Mouse (Mus musculus): ENCODE results near the gene Trp53i13. TPM values are rescaled to one million over a fixed set of nuclear protein-coding genes. Genes with fewer than 3 reads are reported as not detected.
"Not testable (repeated sequence)": the region's sequence is repeated elsewhere in the genome, so short reads cannot be mapped to it uniquely, and the experiment has no call there.

Trp53i13 gene
- polyA plus RNA-seq (2014; fragmentation: Nextera tagmentation; extraction: Ambion mirVana), result 51.2 and 52.3 TPM in 2 replicates

DNA sequence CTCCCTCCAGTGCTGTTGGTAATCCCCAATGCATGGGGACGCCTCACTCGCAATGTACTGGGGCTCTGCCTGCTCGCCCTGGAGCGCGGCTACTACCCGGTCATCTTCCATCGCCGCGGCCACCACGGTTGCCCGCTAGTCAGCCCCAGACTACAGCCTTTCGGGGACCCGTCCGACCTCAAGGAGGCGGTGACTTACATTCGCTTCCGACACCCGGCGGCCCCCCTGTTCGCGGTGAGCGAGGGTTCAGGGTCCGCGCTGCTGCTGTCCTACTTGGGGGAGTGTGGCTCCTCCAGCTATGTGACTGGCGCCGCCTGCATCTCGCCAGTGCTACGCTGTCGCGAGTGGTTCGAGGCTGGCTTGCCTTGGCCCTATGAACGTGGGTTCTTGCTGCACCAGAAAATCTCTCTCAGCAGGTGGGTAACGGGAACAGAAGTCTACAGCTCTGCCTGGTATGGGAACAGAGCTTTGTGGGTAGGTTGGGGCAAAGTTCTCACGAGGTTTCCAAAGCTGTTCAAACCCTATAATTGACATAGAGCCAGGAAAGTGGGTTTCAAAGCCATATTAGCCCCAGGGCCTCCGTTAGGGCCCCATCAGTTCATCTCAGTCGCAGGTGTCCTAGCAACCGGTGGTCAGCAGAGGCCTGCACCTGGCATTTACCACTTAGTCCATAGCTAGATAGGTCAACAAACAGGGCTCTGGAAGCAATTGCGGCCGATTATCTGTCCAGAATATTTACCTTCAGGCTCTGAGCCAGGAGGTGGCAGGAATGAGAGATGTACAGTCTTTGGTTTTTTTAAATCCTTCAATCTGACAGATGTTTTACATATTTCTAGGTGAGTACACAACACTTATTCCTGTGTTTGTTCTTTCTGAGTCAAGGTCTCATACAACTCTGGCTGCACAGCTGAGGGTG, at the start of gene Trp53i13:
Gene Trp53i13, minus strand, starts transcription at position 344 of the 916 bp plus-strand sequence.
- Histone ChIP-seq H3K36me3 (ENCODE audit: control insufficient read depth, insufficient read depth, low read length) (no peaks in the 10 kb centered on the region), H3K4me3 (ENCODE audit: low read depth, low read length) (peak within 1 kb of the TSS; percentile 74), H3K9me3 (ENCODE audit: control insufficient read depth, low read length) (no peaks in the 10 kb centered on the region), H3K27me3 (replicated peaks; ENCODE audit: control insufficient read depth, insufficient read depth, low read length) (peaks cover 28% of the 10 kb centered on the region), H3K9ac (ENCODE audit: low read depth, low read length) (peak within 1 kb of the TSS; percentile 61), H3K4me1 (ENCODE audit: control insufficient read depth, insufficient read depth, low read length) (peaks cover 34% of the 10 kb centered on the region), H3K4me2 (ENCODE audit: low read depth, low read length) (peak within 1 kb of the TSS; percentile 97), H3K27ac (replicated peaks; ENCODE audit: low read depth, low read length) (no peak within 1 kb of the TSS)
- no peak for DNase-seq (ENCODE audit: low spot score)
- 9% methylated on average over 31 of the region's 39 CpGs for WGBS
- no peak for ATAC-seq (ENCODE audit: low read depth)

DNA sequence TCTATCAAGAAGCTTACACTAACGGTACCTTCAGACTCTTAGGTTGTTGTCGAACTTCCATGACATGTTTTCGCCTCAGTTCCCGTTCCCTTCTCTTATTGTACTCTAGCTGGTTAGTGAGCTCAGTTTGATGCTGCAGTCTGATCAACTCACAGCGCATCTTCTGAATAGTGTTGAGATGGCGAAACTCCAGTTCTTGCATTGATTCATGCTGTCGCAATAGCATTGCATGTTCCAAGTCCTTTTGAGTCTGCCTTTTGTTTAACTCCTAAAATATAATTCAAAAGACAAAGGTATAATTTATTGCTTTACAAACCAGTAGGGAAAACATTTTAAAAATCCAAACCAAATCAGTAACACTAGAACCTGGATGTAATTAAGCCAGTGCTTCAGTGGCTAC, 29.5 kb upstream of the Trp53i13 start:
- Histone ChIP-seq H3K9me3 (ENCODE audit: control insufficient read depth, low read length) (no peaks in the 10 kb centered on the region), H3K4me3 (ENCODE audit: low read depth, low read length) (no peak overlapping the region), H3K36me3 (ENCODE audit: control insufficient read depth, insufficient read depth, low read length) (peaks cover 83% of the 10 kb centered on the region), H3K4me2 (ENCODE audit: low read depth, low read length) (no peak overlapping the region), H3K9ac (ENCODE audit: low read depth, low read length) (no peak overlapping the region), H3K27ac (replicated peaks; ENCODE audit: low read depth, low read length) (no peak overlapping the region), H3K27me3 (replicated peaks; ENCODE audit: control insufficient read depth, insufficient read depth, low read length) (no peaks in the 10 kb centered on the region), H3K4me1 (ENCODE audit: control insufficient read depth, insufficient read depth, low read length) (no peaks in the 10 kb centered on the region)
- 91% methylated on average over 7 of the region's 7 CpGs for WGBS
- ATAC-seq (ENCODE audit: low read depth), result no peak
- DNase-seq (ENCODE audit: low spot score), result no peak

GRCm38 (mm10) chr11:77532202-77532846, 16.5 kb upstream of the Trp53i13 start:
- Histone ChIP-seq H3K4me1 (ENCODE audit: control insufficient read depth, insufficient read depth, low read length) (no peaks in the 10 kb centered on the region), H3K4me2 (ENCODE audit: low read depth, low read length) (no peak overlapping the region), H3K9ac (ENCODE audit: low read depth, low read length) (no peak overlapping the region), H3K36me3 (ENCODE audit: control insufficient read depth, insufficient read depth, low read length) (peaks cover 33% of the 10 kb centered on the region), H3K4me3 (ENCODE audit: low read depth, low read length) (no peak overlapping the region), H3K27me3 (replicated peaks; ENCODE audit: control insufficient read depth, insufficient read depth, low read length) (no peaks in the 10 kb centered on the region), H3K9me3 (ENCODE audit: control insufficient read depth, low read length) (no peaks in the 10 kb centered on the region), H3K27ac (replicated peaks; ENCODE audit: low read depth, low read length) (no peak overlapping the region)
- WGBS, result 79% methylated on average over 4 of the region's 4 CpGs
- ATAC-seq (ENCODE audit: low read depth) (no peak), DNase-seq (ENCODE audit: low spot score) (no peak)

GRCm38 (mm10) chr11:77530862-77531261, 15.1 kb upstream of the Trp53i13 start:
- Histone ChIP-seq H3K36me3 (ENCODE audit: control insufficient read depth, insufficient read depth, low read length) (peaks cover 19% of the 10 kb centered on the region), H3K4me2 (ENCODE audit: low read depth, low read length) (no peak overlapping the region), H3K4me1 (ENCODE audit: control insufficient read depth, insufficient read depth, low read length) (no peaks in the 10 kb centered on the region), H3K27me3 (replicated peaks; ENCODE audit: control insufficient read depth, insufficient read depth, low read length) (no peaks in the 10 kb centered on the region), H3K9ac (ENCODE audit: low read depth, low read length) (no peak overlapping the region), H3K9me3 (ENCODE audit: control insufficient read depth, low read length) (no peaks in the 10 kb centered on the region), H3K27ac (replicated peaks; ENCODE audit: low read depth, low read length) (no peak overlapping the region), H3K4me3 (ENCODE audit: low read depth, low read length) (no peak overlapping the region)
- DNase-seq (ENCODE audit: low spot score) (no peak), ATAC-seq (ENCODE audit: low read depth) (no peak)
- 97% methylated on average over 2 of the region's 2 CpGs for WGBS

DNA sequence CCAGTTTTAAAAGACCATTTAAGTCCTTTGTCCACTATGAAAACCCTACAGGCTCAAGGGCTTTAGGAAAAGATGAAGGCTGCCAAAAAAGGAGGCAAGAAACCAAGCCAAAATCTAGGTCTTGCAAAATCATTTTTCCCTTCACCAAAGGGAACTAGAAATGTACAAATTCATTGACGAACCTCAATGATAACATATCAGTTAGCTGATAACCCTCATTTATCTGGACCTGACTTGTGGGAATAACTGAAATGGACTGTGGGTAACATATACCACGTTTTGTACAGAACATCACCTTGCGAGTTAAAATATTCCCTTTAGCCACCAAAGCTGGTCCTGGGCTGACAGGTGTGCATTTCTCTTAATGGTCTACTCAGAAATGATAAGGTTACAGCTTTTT, 13.9 kb upstream of the Trp53i13 start:
- no peaks in the 10 kb centered on the region for H3K4me1 ChIP-seq (ENCODE audit: control insufficient read depth, insufficient read depth, low read length)
- no peak overlapping the region for H3K4me3 ChIP-seq (ENCODE audit: low read depth, low read length)
- WGBS, result 84% methylated on average over 3 of the region's 3 CpGs
- no peaks in the 10 kb centered on the region for H3K27me3 ChIP-seq (replicated peaks; ENCODE audit: control insufficient read depth, insufficient read depth, low read length)
- no peak for ATAC-seq (ENCODE audit: low read depth)
- DNase-seq (ENCODE audit: low spot score), result no peak
- H3K4me2 ChIP-seq (ENCODE audit: low read depth, low read length), result no peak overlapping the region
- H3K27ac ChIP-seq (replicated peaks; ENCODE audit: low read depth, low read length), result no peak overlapping the region
- no peak overlapping the region for H3K9ac ChIP-seq (ENCODE audit: low read depth, low read length)
- H3K36me3 ChIP-seq (ENCODE audit: control insufficient read depth, insufficient read depth, low read length), result peaks cover 10% of the 10 kb centered on the region
- no peaks in the 10 kb centered on the region for H3K9me3 ChIP-seq (ENCODE audit: control insufficient read depth, low read length)

GRCm38 (mm10) chr11:77528420-77528819, 12.6 kb upstream of the Trp53i13 start:
- not testable (repeated sequence) for H3K4me3 ChIP-seq (ENCODE audit: low read depth, low read length); H3K9ac ChIP-seq (ENCODE audit: low read depth, low read length); H3K9me3 ChIP-seq (ENCODE audit: control insufficient read depth, low read length); H3K27ac ChIP-seq (replicated peaks; ENCODE audit: low read depth, low read length); H3K27me3 ChIP-seq (replicated peaks; ENCODE audit: control insufficient read depth, insufficient read depth, low read length); H3K36me3 ChIP-seq (ENCODE audit: control insufficient read depth, insufficient read depth, low read length); H3K4me2 ChIP-seq (ENCODE audit: low read depth, low read length); DNase-seq (ENCODE audit: low spot score); H3K4me1 ChIP-seq (ENCODE audit: control insufficient read depth, insufficient read depth, low read length); ATAC-seq (ENCODE audit: low read depth)
- 83% methylated on average over 3 of the region's 3 CpGs for WGBS

GRCm38 (mm10) chr11:77525804-77526486, 10.2 kb upstream of the Trp53i13 start:
- Histone ChIP-seq H3K27ac (replicated peaks; ENCODE audit: low read depth, low read length) (no peak overlapping the region), H3K36me3 (ENCODE audit: control insufficient read depth, insufficient read depth, low read length) (peaks cover under 1% of the 10 kb centered on the region; the same call in 1 of the 2 replicates), H3K9ac (ENCODE audit: low read depth, low read length) (no peak overlapping the region), H3K4me1 (ENCODE audit: control insufficient read depth, insufficient read depth, low read length) (no peaks in the 10 kb centered on the region), H3K9me3 (ENCODE audit: control insufficient read depth, low read length) (no peaks in the 10 kb centered on the region), H3K4me2 (ENCODE audit: low read depth, low read length) (no peak overlapping the region), H3K4me3 (ENCODE audit: low read depth, low read length) (no peak overlapping the region), H3K27me3 (replicated peaks; ENCODE audit: control insufficient read depth, insufficient read depth, low read length) (no peaks in the 10 kb centered on the region)
- WGBS, result 85% methylated on average over 3 of the region's 3 CpGs
- no peak for ATAC-seq (ENCODE audit: low read depth)
- DNase-seq (ENCODE audit: low spot score), result no peak
